9 mouse cellular contexts compared by ENCODE assay signal in the genomic region with DNA sequence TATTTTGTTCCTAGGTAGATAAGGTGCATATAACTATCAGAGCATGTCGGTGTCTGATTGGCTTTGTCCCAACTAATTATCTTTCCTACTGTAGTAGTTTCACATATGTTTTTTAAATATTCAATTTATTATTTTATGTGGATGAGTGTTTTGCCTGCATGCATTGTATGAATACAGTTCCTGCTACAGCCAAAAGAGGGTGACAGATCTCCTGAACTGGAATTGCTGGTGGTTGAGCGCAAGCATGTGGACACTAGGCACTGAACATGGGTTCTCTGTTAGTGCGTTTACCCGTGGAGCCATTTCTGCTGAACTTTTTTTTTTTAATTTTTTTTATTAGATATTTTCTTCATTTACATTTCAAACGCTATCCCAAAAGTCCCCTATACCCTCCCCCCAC.
"Had no signal": no experiment of that assay in that cellular context is flagged by ENCODE, and none has a peak within 500 bp of the region (broad histone marks: within the 10 kb centered on the region; RNA-seq: fewer than 3 reads in every experiment).

No protein-coding gene starts in this region.

- H3K4me3 ChIP-seq: intestine, embryonic 15.5 days; limb, embryonic 12.5 days; lung, embryonic 15.5 days; midbrain, embryonic 13.5 days had no signal

- H3K36me3 ChIP-seq: intestine, embryonic 15.5 days; limb, embryonic 12.5 days; lung, embryonic 15.5 days; midbrain, embryonic 13.5 days had no signal

- H3K9ac ChIP-seq: intestine, embryonic 15.5 days; limb, embryonic 12.5 days; lung, embryonic 15.5 days; midbrain, embryonic 13.5 days had no signal

- H3K4me1 ChIP-seq: midbrain, embryonic 13.5 days had no signal

- H3K27ac ChIP-seq: intestine, embryonic 15.5 days; limb, embryonic 12.5 days; lung, embryonic 15.5 days; midbrain, embryonic 13.5 days had no signal

- H3K27me3 ChIP-seq: intestine, embryonic 15.5 days; limb, embryonic 12.5 days; lung, embryonic 15.5 days; midbrain, embryonic 13.5 days had no signal

- ATAC-seq: intestine, embryonic 15.5 days; midbrain, embryonic 13.5 days had no signal

- H3K9me3 ChIP-seq: intestine, embryonic 15.5 days; limb, embryonic 12.5 days; lung, embryonic 15.5 days; midbrain, embryonic 13.5 days had no signal

- H3K4me2 ChIP-seq: intestine, embryonic 15.5 days; limb, embryonic 12.5 days; lung, embryonic 15.5 days; midbrain, embryonic 13.5 days had no signal

- DNase-seq: kidney, adult 8-10 months; kidney, postnatal 4 days; lung, postnatal 36 days; thymus, adult 2 months; thymus, postnatal 36 days had no signal
